Mouse (Mus musculus) E14TG2a.4 (cell line): ENCODE data around the gene Rtkn2.

ENCODE experiments used
- H3K27me3 ChIP-seq: 2 replicates; pipeline ENCODE4 v1.6.1; 2014; ENCODE audit warnings: low read length, control low read depth; ENCODE audit not compliant: insufficient read depth
- H3K36me3 ChIP-seq: 2 replicates; pipeline ENCODE4 v1.6.1; 2014; ENCODE audit warnings: low read length, control low read depth; ENCODE audit not compliant: insufficient read depth
- H3K4me1 ChIP-seq: replicated peaks from 2 replicates; pipeline ENCODE4 v1.6.1; 2014; ENCODE audit warnings: low read depth, low read length, control low read depth
- H3K4me3 ChIP-seq: replicated peaks from 2 replicates; pipeline ENCODE4 v1.5.1; 2014; ENCODE audit warnings: mild to moderate bottlenecking, low read length
- H3K9me3 ChIP-seq: 2 replicates; pipeline ENCODE4 v1.6.1; 2014; ENCODE audit warnings: low read length, control low read depth
- CTCF ChIP-seq: conservative IDR thresholded peaks from 2 replicates; pipeline ENCODE4 v1.5.1; 2014; ENCODE audit warnings: low read length
- NANOG ChIP-seq: IDR thresholded peaks from 2 replicates; pipeline ENCODE4 v1.6.1; 2014; ENCODE audit warnings: borderline replicate concordance, low read length, mixed read lengths
- POU5F1 ChIP-seq: IDR thresholded peaks from 2 replicates; pipeline ENCODE4 v1.6.1; 2014; ENCODE audit warnings: low read length, borderline replicate concordance

The Rtkn2 gene

GRCm38 (mm10) chr10:68104481-68104880 lies 125.1 kb downstream of the Rtkn2 start:
- H3K4me3 ChIP-seq = no peak overlapping the region
- peaks cover 90% of the 10 kb centered on the region for H3K36me3 ChIP-seq
- H3K9me3 ChIP-seq = no peaks in the 10 kb centered on the region
- H3K4me1 ChIP-seq = peaks cover 94% of the 10 kb centered on the region
- no peaks in the 10 kb centered on the region for H3K27me3 ChIP-seq
- TF ChIP-seq POU5F1 (no peak), NANOG (no peak), CTCF (no peak)

GRCm38 (mm10) chr10:68104881-68105781 lies 125.8 kb downstream of the Rtkn2 start:
- Histone ChIP-seq H3K4me3 (no peak overlapping the region), H3K9me3 (no peaks in the 10 kb centered on the region), H3K4me1 (peaks cover 95% of the 10 kb centered on the region), H3K27me3 (no peaks in the 10 kb centered on the region), H3K36me3 (peaks cover 90% of the 10 kb centered on the region)
- no peak for TF ChIP-seq NANOG
- TF ChIP-seq CTCF = no peak
- no peak for TF ChIP-seq POU5F1

DNA sequence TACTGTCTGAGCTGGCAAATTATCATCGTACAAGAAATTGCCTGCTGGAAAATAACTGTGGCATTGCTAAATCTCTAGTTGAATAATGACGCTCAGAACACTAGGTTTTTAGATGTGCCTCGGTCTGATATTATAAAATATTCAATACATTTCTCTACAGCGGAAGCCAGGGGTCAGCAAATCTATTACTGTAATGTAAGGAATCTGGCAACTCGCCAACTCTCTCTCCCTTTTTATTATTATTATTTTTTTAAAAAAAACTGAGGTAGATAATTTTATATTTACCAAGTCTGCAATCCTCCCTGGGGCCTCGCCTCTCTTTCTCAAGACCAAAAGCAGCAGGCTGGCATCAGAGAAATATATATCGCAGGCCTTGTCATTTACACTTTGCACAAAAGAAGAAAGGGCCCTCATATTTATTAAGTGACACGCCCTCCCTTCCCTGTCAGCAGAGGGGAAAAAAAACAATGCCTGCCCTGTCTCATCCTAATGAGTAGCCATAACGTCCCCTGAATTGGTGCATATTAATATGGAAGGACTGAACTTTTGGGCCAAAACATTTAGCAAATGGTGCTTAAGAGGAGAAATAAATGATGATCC lies 127.1 kb downstream of the Rtkn2 start:
- no peak overlapping the region for H3K4me3 ChIP-seq
- H3K27me3 ChIP-seq = no peaks in the 10 kb centered on the region

GRCm38 (mm10) chr10:68107716-68108115 lies 128.3 kb downstream of the Rtkn2 start:
- no peaks in the 10 kb centered on the region for H3K9me3 ChIP-seq
- H3K36me3 ChIP-seq = peaks cover 79% of the 10 kb centered on the region
- no peak for TF ChIP-seq NANOG
- no peak for TF ChIP-seq CTCF
- no peak for TF ChIP-seq POU5F1
- no peaks in the 10 kb centered on the region for H3K27me3 ChIP-seq
- H3K4me3 ChIP-seq = no peak overlapping the region
- peaks cover 95% of the 10 kb centered on the region for H3K4me1 ChIP-seq

More for the DNA sequence above, 127.1 kb downstream of the Rtkn2 start:
- Histone ChIP-seq H3K36me3 (peaks cover 90% of the 10 kb centered on the region), H3K4me1 (peaks cover 95% of the 10 kb centered on the region), H3K9me3 (no peaks in the 10 kb centered on the region)
- TF ChIP-seq NANOG (no peak), POU5F1 (no peak), CTCF (no peak)
